Mouse (Mus musculus) layer of hippocampus, adult 2 months (tissue): ENCODE measurements at regions not wholly inside any gene's neighbourhood (a gene's known extent, or its start where the extent isn't known, plus 50 kb on each side); places are given as distances from the start of the nearest gene placed in this dataset.

Experiments used
- DNase-seq, 2 experiments: peaks; one replicate each; pipeline ENCODE4 v3.0.0; 2022; ENCODE audit warnings: low spot score in 2 of 2
- H3K27ac ChIP-seq: fragments of 200-600 bp; 2 replicates; pipeline ENCODE4 v1.8.1; 2022
- H3K4me3 ChIP-seq: fragments of 200-600 bp; 2 replicates; pipeline ENCODE4 v1.8.1; 2022; ENCODE audit warnings: mild to moderate bottlenecking
- CTCF ChIP-seq: fragments of 200-600 bp; conservative IDR thresholded peaks from 2 replicates; pipeline ENCODE4 v1.8.1; 2022; ENCODE audit warnings: antibody characterized with exemption, mild to moderate bottlenecking, moderate library complexity

GRCm38 (mm10) chr9:31604497-31605090, 140.3 kb upstream of the Tmem45b start:
- no peak for DNase-seq
- Histone ChIP-seq H3K4me3 (no peak overlapping the region), H3K27ac (no peak overlapping the region)
- no peak for TF ChIP-seq CTCF

GRCm38 (mm10) chr9:31602707-31603106, 138.4 kb upstream of the Tmem45b start:
- no peak for DNase-seq
- no peak overlapping the region for H3K4me3 ChIP-seq
- no peak for TF ChIP-seq CTCF
- H3K27ac ChIP-seq = no peak overlapping the region

DNA sequence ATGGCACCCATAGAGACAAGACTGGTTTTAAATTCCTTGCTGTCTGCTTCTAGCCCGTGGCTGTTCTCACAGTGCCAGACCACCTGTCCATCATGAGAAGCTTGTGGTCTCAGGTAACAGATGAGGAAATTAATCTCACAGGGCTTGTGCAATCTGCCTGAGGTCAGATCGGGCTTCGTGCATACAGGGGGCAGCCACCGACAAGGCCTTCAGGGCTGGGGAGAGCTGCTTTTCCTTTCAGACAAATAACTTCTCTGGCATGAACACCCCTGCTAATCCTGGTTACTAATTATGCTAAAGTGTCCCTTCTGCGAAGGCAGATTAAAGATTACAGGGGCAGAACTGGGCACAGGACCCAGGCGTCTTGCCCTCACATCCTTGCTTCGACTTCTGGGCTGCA, 130.8 kb upstream of the Tmem45b start:
- TF ChIP-seq CTCF = no peak
- no peak for DNase-seq
- no peak overlapping the region for H3K27ac ChIP-seq
- no peak overlapping the region for H3K4me3 ChIP-seq

- DNase-seq = no peak
- TF ChIP-seq CTCF = no peak
- Histone ChIP-seq H3K27ac (no peak overlapping the region), H3K4me3 (no peak overlapping the region)
Measured at GRCm38 (mm10) chr9:31587671-31588070, 123.4 kb upstream of the Tmem45b start.

GRCm38 (mm10) chr9:31583983-31584382, 119.7 kb upstream of the Tmem45b start:
- H3K4me3 ChIP-seq = no peak overlapping the region
- no peak for DNase-seq
- H3K27ac ChIP-seq = no peak overlapping the region
- no peak for TF ChIP-seq CTCF

- H3K27ac ChIP-seq = no peak overlapping the region
- H3K4me3 ChIP-seq = no peak overlapping the region
- no peak for DNase-seq
- TF ChIP-seq CTCF = peak; percentile 59
Measured at GRCm38 (mm10) chr9:31582947-31583346, 118.7 kb upstream of the Tmem45b start.

DNA sequence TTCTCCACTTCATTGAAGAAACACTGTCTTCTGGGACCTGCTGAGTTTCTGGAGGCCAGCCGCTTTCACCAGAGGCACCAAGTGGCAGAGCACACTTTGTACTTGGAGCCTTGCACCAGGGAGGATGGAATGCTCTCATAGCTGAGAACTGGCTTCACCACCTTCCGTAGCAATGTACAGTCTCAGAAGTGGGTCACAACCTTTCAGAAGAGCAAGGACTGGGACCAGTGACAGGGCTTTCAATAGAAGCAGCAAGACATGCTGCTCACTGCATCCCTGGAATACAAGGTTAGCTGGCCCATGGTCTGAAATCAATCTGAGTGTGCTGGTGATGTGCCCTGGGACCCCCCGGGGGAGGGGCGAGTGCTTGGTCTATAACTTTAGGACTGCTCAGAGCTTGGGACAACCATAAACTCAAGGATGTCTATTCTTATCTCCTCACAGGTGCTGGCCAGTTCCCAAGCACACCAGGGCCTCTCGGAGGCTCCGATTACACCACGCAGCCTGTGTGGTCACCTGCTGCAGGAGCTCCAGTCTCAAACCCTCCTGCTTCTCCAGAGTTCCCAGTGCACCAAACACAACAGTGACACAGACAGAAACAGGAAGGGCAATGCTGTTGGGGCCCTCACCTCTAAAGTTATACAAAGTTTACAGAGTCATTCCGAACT, 114.4 kb upstream of the Tmem45b start:
- H3K4me3 ChIP-seq = no peak overlapping the region
- H3K27ac ChIP-seq = no peak overlapping the region
- DNase-seq = no peak
- no peak for TF ChIP-seq CTCF

- no peak overlapping the region for H3K27ac ChIP-seq
- TF ChIP-seq CTCF = peak; percentile 70
- H3K4me3 ChIP-seq = no peak overlapping the region
- DNase-seq = peak in 1 of 2 experiments; percentile 33
Measured at GRCm38 (mm10) chr9:31577066-31577465, 112.8 kb upstream of the Tmem45b start.

GRCm38 (mm10) chr9:31567029-31567428, 102.8 kb upstream of the Tmem45b start:
- Histone ChIP-seq H3K4me3 (no peak overlapping the region), H3K27ac (no peak overlapping the region)
- TF ChIP-seq CTCF = no peak
- DNase-seq = no peak

GRCm38 (mm10) chr9:31566257-31567007, 102.2 kb upstream of the Tmem45b start:
- peak; percentile 25; the same call in 1 of the 2 replicates for TF ChIP-seq CTCF
- no peak overlapping the region for H3K27ac ChIP-seq
- peak overlapping the region; percentile 6; the same call in 1 of the 2 replicates for H3K4me3 ChIP-seq
- no peak for DNase-seq

GRCm38 (mm10) chr9:31564996-31565773, 100.9 kb upstream of the Tmem45b start:
- Histone ChIP-seq H3K4me3 (no peak overlapping the region), H3K27ac (no peak overlapping the region)
- no peak for TF ChIP-seq CTCF
- no peak for DNase-seq

- no peak for TF ChIP-seq CTCF
- no peak for DNase-seq
- Histone ChIP-seq H3K4me3 (no peak overlapping the region), H3K27ac (no peak overlapping the region)
Measured at GRCm38 (mm10) chr9:31563541-31563940, 99.3 kb upstream of the Tmem45b start.

- Histone ChIP-seq H3K4me3 (no peak overlapping the region), H3K27ac (no peak overlapping the region)
- DNase-seq = no peak
- TF ChIP-seq CTCF = no peak
Measured at GRCm38 (mm10) chr9:31560226-31560556, 95.9 kb upstream of the Tmem45b start.
